Mouse (Mus musculus) ES-E14 (cell line): ENCODE results near the gene Nr1i3. TPM values are rescaled to one million over a fixed set of nuclear protein-coding genes. Genes with fewer than 3 reads are reported as not detected.

ENCODE experiments used
- DNase-seq: peaks from one replicate; pipeline ENCODE4 v3.0.0-alpha.2; 2013; ENCODE audit warnings: low read depth, low spot score
- H3K27ac ChIP-seq: 2 replicates; pipeline ENCODE4 v1.5.1; 2012; ENCODE audit warnings: low read depth, mild to moderate bottlenecking, low read length, moderate library complexity, mixed read lengths; ENCODE audit not compliant: poor library complexity, insufficient read depth, severe bottlenecking
- H3K36me3 ChIP-seq: 2 replicates; pipeline ENCODE4 v1.6.1; 2012; ENCODE audit warnings: mild to moderate bottlenecking, low read length, moderate library complexity, mixed read lengths; ENCODE audit not compliant: control insufficient read depth, poor library complexity, insufficient read depth, severe bottlenecking
- H3K4me1 ChIP-seq, 2 experiments: fragments of 150-350 bp in 1 of 2; sonication (generic) in 1 of 2; 2 replicates each; pipeline ENCODE4 v1.6.1; 2012; ENCODE audit warnings: low read length in 2 of 2, mild to moderate bottlenecking in 1 of 2, mixed read lengths in 1 of 2; ENCODE audit not compliant: control insufficient read depth in 2 of 2, insufficient read depth in 2 of 2, poor library complexity in 1 of 2
- H3K4me3 ChIP-seq, 2 experiments: fragments of 150-350 bp in 1 of 2; sonication (generic) in 1 of 2; 2 replicates each; pipeline ENCODE4 v1.5.1; 2012; ENCODE audit warnings: low read length in 2 of 2, low read depth in 1 of 2, mild to moderate bottlenecking in 1 of 2, mixed read lengths in 1 of 2; ENCODE audit not compliant: insufficient read depth in 1 of 2, poor library complexity in 1 of 2, severe bottlenecking in 1 of 2
- H3K9ac ChIP-seq: 2 replicates; pipeline ENCODE4 v1.6.1; 2012; ENCODE audit warnings: low read depth, mild to moderate bottlenecking, low read length, mixed read lengths; ENCODE audit not compliant: poor library complexity, insufficient read depth, severe bottlenecking
- H3K9me3 ChIP-seq: fragments of 150-350 bp; sonication (generic); 2 replicates; pipeline ENCODE4 v1.6.1; 2012; ENCODE audit warnings: low read depth, mild to moderate bottlenecking, low read length; ENCODE audit not compliant: control insufficient read depth, insufficient read depth
- CHD2 ChIP-seq: IDR thresholded peaks from 2 replicates; pipeline ENCODE4 v1.6.1; 2014; ENCODE audit warnings: mild to moderate bottlenecking, low read depth, low read length, inconsistent platforms
- HCFC1 ChIP-seq: IDR thresholded peaks from 2 replicates; pipeline ENCODE4 v1.6.1; 2012; ENCODE audit warnings: low read length, inconsistent platforms, borderline replicate concordance; ENCODE audit not compliant: insufficient read depth
- MAFK ChIP-seq: IDR thresholded peaks from 2 replicates; pipeline ENCODE4 v1.6.1; 2014; ENCODE audit warnings: mild to moderate bottlenecking, low read depth, low read length, inconsistent platforms; ENCODE audit not compliant: insufficient read depth
- ZC3H11A ChIP-seq: IDR thresholded peaks from 2 replicates; pipeline ENCODE4 v1.6.1; 2012; ENCODE audit warnings: low read depth, mild to moderate bottlenecking, inconsistent platforms, low read length, borderline replicate concordance
- ZNF384 ChIP-seq: IDR thresholded peaks from 2 replicates; pipeline ENCODE4 v1.6.1; 2012; ENCODE audit warnings: low read depth, low read length, inconsistent platforms
- in situ Hi-C, 2 experiments: fragments of 600-800 bp; cut with MboI; formaldehyde crosslinking; loops; one replicate each; pipeline ENCODE4 v1.15.1; 2025; ENCODE audit warnings: low sequenced_read_pairs in 2 of 2, inconsistent platforms in 1 of 2; ENCODE audit not compliant: unreplicated experiment in 2 of 2
- total RNA-seq: library from RNA; depleted of rRNA; stranded (reverse); fragments of 300-350 nt; gene quantifications from 2 replicates; pipeline ENCODE4 v1.2.3, GENCODE M21; 2012

Gene Nr1i3
- total RNA-seq, 1 experiment = 0.71 TPM

- H3K9ac ChIP-seq = no peak overlapping the region
- in situ Hi-C loops = loop anchor here (10.0 to 25.0 kb wide), 2 partner anchors 134 to 361 kb away; partner anchors contain the start of genes Cfap126 (in 1 of the 2), Dusp12 (in 1 of the 2) and Gm26620 (in 1 of the 2)
- 0 out of 2 replicates have a peak, but pooled peaks cover under 1% of the 10 kb centered on the region for H3K36me3 ChIP-seq
- H3K4me3 ChIP-seq = 0 out of 4 replicates have a peak overlapping the region, but pooled peaks of 1 of the 2 experiments have one; percentile 3
- no peaks in the 10 kb centered on the region for H3K9me3 ChIP-seq
- H3K4me1 ChIP-seq = peaks cover 5 to 26% of the 10 kb centered on the region in 2 experiments; a peak in 3 of 4 replicates
- TF ChIP-seq ZNF384 (no peak), HCFC1 (no peak), CHD2 (no peak), MAFK (no peak), ZC3H11A (no peak)
- no peak overlapping the region for H3K27ac ChIP-seq
- no peak for DNase-seq
These were observed 34.8 kb downstream of the Nr1i3 start for GRCm38 (mm10) chr1:171248386-171249226.

GRCm38 (mm10) chr1:171249913-171250600 is 36.3 kb downstream of the Nr1i3 start, which contains the start of gene Adamts4:
Adamts4 (plus strand) TSS chr1:171250421.
- no peak within 1 kb of the TSS for H3K27ac ChIP-seq
- no peaks in the 10 kb centered on the region for H3K9me3 ChIP-seq
- TF ChIP-seq MAFK = no peak
- no peak for TF ChIP-seq ZC3H11A
- TF ChIP-seq ZNF384 = no peak
- 0 out of 2 replicates have a peak within 1 kb of the TSS, but pooled peaks have one; percentile 7 for H3K9ac ChIP-seq
- peaks cover 5 to 26% of the 10 kb centered on the region in 2 experiments; a peak in 3 of 4 replicates for H3K4me1 ChIP-seq
- no peaks in the 10 kb centered on the region for H3K36me3 ChIP-seq
- DNase-seq = no peak
- peak within 1 kb of the TSS; percentile 39 to 61 for H3K4me3 ChIP-seq
- in situ Hi-C loops = loop anchor here (10.0 to 25.0 kb wide), 2 partner anchors 135 to 363 kb away; partner anchors contain the start of genes Cfap126 (in 1 of the 2), Dusp12 (in 1 of the 2) and Gm26620 (in 1 of the 2)

- Histone ChIP-seq H3K4me1 (peaks cover 5 to 26% of the 10 kb centered on the region in 2 experiments; a peak in 3 of 4 replicates), H3K27ac (no peak within 1 kb of the TSS), H3K9ac (peak within 1 kb of the TSS; percentile 42; the same call in 1 of the 2 replicates), H3K36me3 (no peaks in the 10 kb centered on the region), H3K4me3 (peak within 1 kb of the TSS; percentile 47 to 61), H3K9me3 (no peaks in the 10 kb centered on the region)
- no peak for TF ChIP-seq ZC3H11A
- TF ChIP-seq MAFK = no peak
- TF ChIP-seq ZNF384 = no peak
- TF ChIP-seq CHD2 = no peak
- TF ChIP-seq HCFC1 = no peak
- DNase-seq = no peak
- in situ Hi-C loops = no loop called here
These were observed 37.2 kb downstream of the Nr1i3 start, which contains the start of gene Ndufs2 for GRCm38 (mm10) chr1:171250680-171251593. Ndufs2 (minus strand) TSS chr1:171251388.
